Mouse (Mus musculus): ENCODE measurements at regions not wholly inside any gene's neighbourhood (a gene's known extent, or its start where the extent isn't known, plus 50 kb on each side); places are given as distances from the start of the nearest gene placed in this dataset.

DNA sequence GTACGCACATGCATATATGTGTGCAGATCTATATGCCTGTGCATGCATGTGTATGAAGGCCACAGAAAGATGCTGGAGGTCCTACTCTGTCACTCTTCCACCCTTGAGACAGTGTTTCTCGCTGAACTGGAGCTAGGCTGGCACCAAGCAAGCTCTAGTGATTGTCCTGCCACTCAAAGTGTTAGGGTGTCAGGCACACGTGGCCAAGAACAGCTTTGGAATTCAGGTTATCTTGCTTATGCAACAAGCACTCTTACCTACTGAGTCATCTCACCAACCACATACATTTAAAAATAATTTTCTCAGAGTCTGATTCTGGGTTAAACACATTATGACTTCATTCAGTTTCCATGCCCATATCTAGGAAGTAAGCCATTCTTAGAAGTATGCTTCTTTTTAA lies 131.2 kb downstream of the Dact1 start:
- ATAC-seq = no peak

DNA sequence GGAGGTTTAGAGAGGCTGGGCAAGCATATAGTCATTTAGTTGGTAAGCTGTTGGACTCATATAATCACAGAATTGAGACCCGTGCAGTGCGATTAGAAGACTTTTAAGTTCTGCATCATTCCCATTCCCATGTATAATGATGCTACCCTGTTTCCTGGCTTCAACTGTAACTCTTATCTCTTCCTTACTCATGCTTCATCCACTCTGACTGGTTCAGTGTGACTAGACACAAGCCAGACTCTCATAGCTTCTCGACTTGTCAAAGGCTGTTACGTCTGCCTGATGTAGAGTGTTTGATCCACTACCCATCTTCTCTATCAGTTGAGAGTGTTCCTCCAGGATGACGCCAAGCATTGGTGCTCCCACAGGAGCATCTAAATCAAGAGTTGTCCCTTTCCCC lies 131.6 kb downstream of the Dact1 start:
- Histone ChIP-seq H3K4me1 (replicated peaks; ENCODE audit: control insufficient read depth, insufficient read depth, low read length) (no peaks in the 10 kb centered on the region), H3K27me3 (replicated peaks; ENCODE audit: control insufficient read depth, insufficient read depth, low read length) (no peaks in the 10 kb centered on the region), H3K27ac (ENCODE audit: low read length) (no peak overlapping the region), H3K4me2 (ENCODE audit: low read length) (no peak overlapping the region), H3K36me3 (ENCODE audit: control insufficient read depth, insufficient read depth) (no peaks in the 10 kb centered on the region), H3K9me3 (ENCODE audit: control insufficient read depth, low read length) (no peaks in the 10 kb centered on the region), H3K4me3 (replicated peaks; ENCODE audit: low read length) (no peak overlapping the region), H3K9ac (replicated peaks; ENCODE audit: low read depth, low read length) (no peak overlapping the region)
- ATAC-seq = no peak
- WGBS = 95% methylated on average over 5 of the region's 5 CpGs

More for the DNA sequence above, 131.2 kb downstream of the Dact1 start:
- no peaks in the 10 kb centered on the region for H3K9me3 ChIP-seq (ENCODE audit: control insufficient read depth, low read length)
- no peaks in the 10 kb centered on the region for H3K36me3 ChIP-seq (ENCODE audit: control insufficient read depth, insufficient read depth)
- no peaks in the 10 kb centered on the region for H3K27me3 ChIP-seq (replicated peaks; ENCODE audit: control insufficient read depth, insufficient read depth, low read length)
- H3K27ac ChIP-seq (ENCODE audit: low read length) = no peak overlapping the region
- H3K4me3 ChIP-seq (replicated peaks; ENCODE audit: low read length) = no peak overlapping the region
- no peak overlapping the region for H3K4me2 ChIP-seq (ENCODE audit: low read length)
- no peak overlapping the region for H3K9ac ChIP-seq (replicated peaks; ENCODE audit: low read depth, low read length)
- no peaks in the 10 kb centered on the region for H3K4me1 ChIP-seq (replicated peaks; ENCODE audit: control insufficient read depth, insufficient read depth, low read length)
- WGBS = 89% methylated on average over 3 of the region's 3 CpGs

DNA sequence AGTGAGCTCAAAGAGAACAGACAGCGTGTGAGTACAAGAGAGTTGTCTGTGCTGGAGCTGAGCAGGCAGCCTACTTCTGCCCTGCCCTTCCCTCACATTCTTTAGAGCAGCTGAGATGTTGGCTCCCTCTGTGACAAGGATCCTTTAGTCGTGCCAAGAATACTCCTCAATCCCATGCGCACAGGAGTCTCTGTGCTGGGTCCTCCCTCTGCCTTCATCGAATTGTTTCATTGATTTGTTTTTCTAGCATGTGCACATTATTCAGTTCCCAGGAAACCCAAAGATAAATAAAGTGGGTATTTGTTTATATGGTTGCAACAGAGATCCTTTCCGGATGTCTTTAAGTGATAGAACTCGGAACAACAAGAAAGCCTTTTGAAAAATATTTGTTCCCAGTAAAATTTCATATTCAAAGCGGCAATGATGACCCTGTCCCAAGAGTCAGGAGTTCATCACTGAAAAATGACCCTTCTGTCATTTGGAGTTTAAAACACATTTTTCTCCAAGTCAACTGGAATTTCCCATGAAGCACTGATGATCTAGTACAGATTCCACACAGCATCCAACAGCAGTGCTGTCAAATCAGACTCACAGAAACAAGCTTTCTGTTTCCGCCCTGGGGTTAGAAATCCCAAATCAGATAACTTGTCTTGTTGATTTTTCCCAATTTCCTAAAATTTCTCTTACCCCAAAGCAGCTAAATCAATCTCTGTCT lies 136.7 kb downstream of the Dact1 start:
- H3K4me3 ChIP-seq (replicated peaks; ENCODE audit: low read length) = no peak overlapping the region

DNA sequence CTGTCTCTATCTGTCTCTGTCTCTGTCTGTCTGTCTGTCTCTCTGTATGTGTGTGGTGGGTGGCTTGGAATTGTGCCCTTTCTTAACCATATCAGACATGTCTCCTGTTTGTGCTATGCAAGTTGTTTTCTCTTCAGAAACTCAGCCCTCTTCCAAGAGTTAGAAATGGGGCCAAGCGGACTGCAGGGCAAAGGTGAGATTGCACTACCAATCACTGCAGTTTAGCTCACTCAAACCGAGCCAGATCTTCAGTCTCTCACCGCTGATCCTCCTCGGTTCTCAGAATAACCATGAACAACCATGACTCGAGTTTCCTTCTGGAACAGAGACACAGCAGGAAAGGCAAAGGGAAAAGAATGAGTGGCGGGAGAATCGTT lies 137.2 kb downstream of the Dact1 start:
- no peak for ATAC-seq
- H3K27ac ChIP-seq (ENCODE audit: low read length) = no peak overlapping the region
- H3K4me2 ChIP-seq (ENCODE audit: low read length) = no peak overlapping the region
- 0 out of 2 replicates have a peak, but pooled peaks cover 2% of the 10 kb centered on the region for H3K4me1 ChIP-seq (replicated peaks; ENCODE audit: control insufficient read depth, insufficient read depth, low read length)
- H3K4me3 ChIP-seq (replicated peaks; ENCODE audit: low read length) = no peak overlapping the region
- H3K36me3 ChIP-seq (ENCODE audit: control insufficient read depth, insufficient read depth) = no peaks in the 10 kb centered on the region
- H3K9ac ChIP-seq (replicated peaks; ENCODE audit: low read depth, low read length) = no peak overlapping the region
- H3K9me3 ChIP-seq (ENCODE audit: control insufficient read depth, low read length) = no peaks in the 10 kb centered on the region
- WGBS = 53% methylated on average over 7 of the region's 7 CpGs
- H3K27me3 ChIP-seq (replicated peaks; ENCODE audit: control insufficient read depth, insufficient read depth, low read length) = no peaks in the 10 kb centered on the region

More for the DNA sequence above, 136.7 kb downstream of the Dact1 start:
- Histone ChIP-seq H3K27me3 (replicated peaks; ENCODE audit: control insufficient read depth, insufficient read depth, low read length) (no peaks in the 10 kb centered on the region), H3K27ac (ENCODE audit: low read length) (no peak overlapping the region), H3K4me1 (replicated peaks; ENCODE audit: control insufficient read depth, insufficient read depth, low read length) (0 out of 2 replicates have a peak, but pooled peaks cover 2% of the 10 kb centered on the region), H3K36me3 (ENCODE audit: control insufficient read depth, insufficient read depth) (no peaks in the 10 kb centered on the region), H3K9me3 (ENCODE audit: control insufficient read depth, low read length) (no peaks in the 10 kb centered on the region), H3K9ac (replicated peaks; ENCODE audit: low read depth, low read length) (no peak overlapping the region), H3K4me2 (ENCODE audit: low read length) (no peak overlapping the region)
- 73% methylated on average over 8 of the region's 8 CpGs for WGBS
- ATAC-seq = no peak

DNA sequence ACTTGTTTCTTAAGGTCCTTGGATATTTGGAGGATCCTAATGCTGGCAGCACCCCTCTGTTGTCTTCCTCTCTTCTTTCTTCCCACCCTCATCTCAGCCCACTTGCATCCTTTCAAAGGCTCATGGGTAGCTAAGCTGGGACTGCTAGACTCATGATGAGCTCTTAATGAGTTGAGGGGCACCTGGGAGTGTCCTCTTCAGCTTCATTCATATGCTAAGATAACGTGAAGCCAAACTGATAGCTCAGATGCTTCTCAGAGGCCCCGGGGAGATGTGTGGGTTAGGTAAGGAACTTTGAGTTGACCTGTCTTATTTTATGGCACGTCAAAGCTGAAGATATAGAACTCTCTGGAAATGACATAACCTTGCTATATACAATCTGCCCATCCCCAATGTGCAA lies 139.3 kb downstream of the Dact1 start:
- Histone ChIP-seq H3K4me3 (replicated peaks; ENCODE audit: low read length) (no peak overlapping the region), H3K27me3 (replicated peaks; ENCODE audit: control insufficient read depth, insufficient read depth, low read length) (no peaks in the 10 kb centered on the region), H3K4me2 (ENCODE audit: low read length) (no peak overlapping the region), H3K27ac (ENCODE audit: low read length) (no peak overlapping the region; the same call in 1 of the 2 replicates), H3K4me1 (replicated peaks; ENCODE audit: control insufficient read depth, insufficient read depth, low read length) (0 out of 2 replicates have a peak, but pooled peaks cover 2% of the 10 kb centered on the region), H3K9me3 (ENCODE audit: control insufficient read depth, low read length) (no peaks in the 10 kb centered on the region), H3K36me3 (ENCODE audit: control insufficient read depth, insufficient read depth) (no peaks in the 10 kb centered on the region), H3K9ac (replicated peaks; ENCODE audit: low read depth, low read length) (no peak overlapping the region)
- WGBS = 71% methylated on average over 3 of the region's 3 CpGs
- ATAC-seq = no peak

DNA sequence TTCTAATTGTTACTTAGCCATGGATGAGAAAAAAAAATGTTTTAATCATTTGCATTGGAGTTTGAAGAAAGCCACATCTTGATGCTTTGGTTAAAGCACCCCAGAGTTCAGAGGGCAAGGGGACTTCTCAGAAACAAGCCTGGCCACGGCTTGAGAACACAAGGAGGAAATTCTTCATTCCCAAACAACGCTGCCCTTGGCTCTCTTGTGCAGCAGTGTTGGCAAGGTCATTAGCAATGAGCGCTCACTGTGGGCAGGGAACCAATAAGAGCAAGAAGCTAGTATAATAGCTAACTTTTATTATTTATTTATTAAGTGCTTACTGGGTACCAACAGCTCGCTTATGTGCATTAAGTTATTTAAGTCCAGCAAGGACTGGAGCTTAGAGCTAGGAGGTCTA lies 140.4 kb downstream of the Dact1 start:
- H3K9me3 ChIP-seq (ENCODE audit: control insufficient read depth, low read length) = no peaks in the 10 kb centered on the region
- H3K27me3 ChIP-seq (replicated peaks; ENCODE audit: control insufficient read depth, insufficient read depth, low read length) = no peaks in the 10 kb centered on the region
- H3K9ac ChIP-seq (replicated peaks; ENCODE audit: low read depth, low read length) = no peak overlapping the region
- 0 out of 2 replicates have a peak, but pooled peaks cover 2% of the 10 kb centered on the region for H3K4me1 ChIP-seq (replicated peaks; ENCODE audit: control insufficient read depth, insufficient read depth, low read length)
- ATAC-seq = no peak
- H3K36me3 ChIP-seq (ENCODE audit: control insufficient read depth, insufficient read depth) = no peaks in the 10 kb centered on the region
- WGBS = 71% methylated on average over 4 of the region's 4 CpGs
- no peak overlapping the region for H3K27ac ChIP-seq (ENCODE audit: low read length)
- H3K4me3 ChIP-seq (replicated peaks; ENCODE audit: low read length) = no peak overlapping the region
- no peak overlapping the region for H3K4me2 ChIP-seq (ENCODE audit: low read length)

DNA sequence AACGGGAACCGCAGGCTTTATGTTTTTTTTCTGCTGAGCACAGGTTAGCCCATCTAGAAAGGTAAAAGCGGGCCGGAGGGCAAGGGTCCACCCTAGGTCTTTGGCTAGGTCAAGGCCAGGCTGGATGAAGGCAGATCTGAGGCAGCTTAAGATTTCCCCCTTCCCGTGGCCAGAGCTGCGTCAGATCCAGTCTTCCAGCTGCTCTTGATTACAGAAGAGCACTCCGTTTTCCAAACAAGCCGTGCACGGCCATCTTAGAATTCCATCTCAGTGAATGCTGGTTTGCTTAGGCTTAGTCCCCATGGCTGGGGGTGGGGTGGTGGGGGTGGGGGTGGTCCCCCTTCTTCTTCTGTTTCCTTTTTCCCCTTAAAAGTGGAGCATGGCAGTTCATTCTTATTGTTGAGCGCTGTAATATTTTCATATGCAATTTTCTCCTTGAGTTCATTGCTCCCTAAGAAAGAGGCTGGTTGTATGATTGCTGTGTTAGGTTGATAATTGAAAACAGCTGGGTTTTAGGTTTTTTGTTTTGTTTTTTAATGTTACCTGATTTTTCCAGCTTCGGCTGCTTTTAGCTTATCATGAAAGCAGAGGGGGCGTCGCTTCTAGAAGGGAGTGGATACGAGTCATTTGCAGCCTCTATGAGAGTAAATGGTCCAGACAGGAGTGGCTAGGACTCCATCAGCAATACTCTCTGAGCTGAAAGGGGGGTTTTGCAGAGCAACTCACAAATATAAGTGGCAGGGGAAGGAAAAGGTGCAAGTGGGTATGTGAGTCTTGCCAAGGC lies 141.2 kb downstream of the Dact1 start:
- H3K4me2 ChIP-seq (ENCODE audit: low read length) = no peak overlapping the region

DNA sequence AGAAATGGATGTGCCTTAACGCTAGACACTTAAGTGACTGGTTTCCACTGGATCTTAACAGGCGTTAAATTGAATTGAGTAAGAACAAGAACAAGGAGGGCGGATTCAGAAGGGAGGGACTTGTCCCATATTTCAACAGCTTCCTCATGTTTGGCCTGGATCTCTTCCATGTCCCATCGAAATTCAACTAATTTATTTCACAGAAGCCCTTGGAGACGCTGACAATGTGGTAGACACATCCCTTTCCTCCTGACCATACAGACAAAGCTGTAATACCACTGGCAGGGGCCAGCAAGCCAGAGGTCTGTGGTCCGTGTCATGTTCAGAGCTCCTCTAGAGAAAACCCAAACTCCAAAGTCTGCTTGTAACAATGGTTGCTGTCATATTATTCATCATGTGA lies 147.2 kb downstream of the Dact1 start:
- Histone ChIP-seq H3K4me1 (replicated peaks; ENCODE audit: control insufficient read depth, insufficient read depth, low read length) (no peaks in the 10 kb centered on the region), H3K9me3 (ENCODE audit: control insufficient read depth, low read length) (no peaks in the 10 kb centered on the region), H3K9ac (replicated peaks; ENCODE audit: low read depth, low read length) (no peak overlapping the region), H3K4me3 (replicated peaks; ENCODE audit: low read length) (no peak overlapping the region), H3K27ac (ENCODE audit: low read length) (no peak overlapping the region), H3K36me3 (ENCODE audit: control insufficient read depth, insufficient read depth) (no peaks in the 10 kb centered on the region), H3K4me2 (ENCODE audit: low read length) (no peak overlapping the region), H3K27me3 (replicated peaks; ENCODE audit: control insufficient read depth, insufficient read depth, low read length) (no peaks in the 10 kb centered on the region)
- ATAC-seq = no peak
- WGBS = 84% methylated on average over 6 of the region's 6 CpGs

More for the DNA sequence above, 141.2 kb downstream of the Dact1 start:
- H3K9me3 ChIP-seq (ENCODE audit: control insufficient read depth, low read length) = no peaks in the 10 kb centered on the region
- no peak overlapping the region for H3K27ac ChIP-seq (ENCODE audit: low read length)
- H3K9ac ChIP-seq (replicated peaks; ENCODE audit: low read depth, low read length) = no peak overlapping the region
- H3K36me3 ChIP-seq (ENCODE audit: control insufficient read depth, insufficient read depth) = no peaks in the 10 kb centered on the region
- H3K4me1 ChIP-seq (replicated peaks; ENCODE audit: control insufficient read depth, insufficient read depth, low read length) = 0 out of 2 replicates have a peak, but pooled peaks cover 2% of the 10 kb centered on the region
- no peak for ATAC-seq
- H3K4me3 ChIP-seq (replicated peaks; ENCODE audit: low read length) = no peak overlapping the region
- 88% methylated on average over 14 of the region's 14 CpGs for WGBS
- H3K27me3 ChIP-seq (replicated peaks; ENCODE audit: control insufficient read depth, insufficient read depth, low read length) = no peaks in the 10 kb centered on the region

DNA sequence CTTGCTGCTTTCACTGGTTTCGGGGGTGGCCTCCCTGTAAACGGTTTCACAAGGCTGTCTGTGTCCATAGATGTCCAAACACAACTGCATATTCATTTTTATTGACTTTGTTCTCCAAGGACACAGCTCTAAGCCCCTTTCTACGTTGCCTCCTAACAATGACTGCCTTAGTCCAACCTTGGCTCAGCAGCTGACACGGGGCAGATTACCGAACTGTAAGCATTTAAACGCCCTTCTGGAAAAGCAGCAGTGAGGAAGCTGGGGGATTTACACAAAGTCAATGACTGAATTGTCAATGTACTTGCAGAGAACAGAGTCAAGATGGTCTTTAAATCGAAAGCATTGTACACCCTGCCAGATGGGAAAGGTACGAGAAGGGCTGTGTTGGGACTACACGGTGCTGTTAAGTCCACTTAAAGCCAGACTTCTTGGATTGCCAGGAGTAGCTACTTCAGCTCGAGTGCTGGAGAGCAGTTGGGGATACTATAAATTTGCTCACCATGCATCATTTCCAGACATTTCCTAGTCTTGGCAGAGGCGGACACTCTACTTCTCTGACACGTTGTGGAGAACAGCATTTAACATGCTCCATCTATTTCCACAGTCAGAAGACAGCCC lies 149.0 kb downstream of the Dact1 start:
- no peak for ATAC-seq
- WGBS = 68% methylated on average over 12 of the region's 12 CpGs

More for the DNA sequence above, 149.0 kb downstream of the Dact1 start:
- no peak overlapping the region for H3K9ac ChIP-seq (replicated peaks; ENCODE audit: low read depth, low read length)
- H3K27ac ChIP-seq (ENCODE audit: low read length) = no peak overlapping the region
- no peaks in the 10 kb centered on the region for H3K9me3 ChIP-seq (ENCODE audit: control insufficient read depth, low read length)
- no peaks in the 10 kb centered on the region for H3K27me3 ChIP-seq (replicated peaks; ENCODE audit: control insufficient read depth, insufficient read depth, low read length)
- no peak overlapping the region for H3K4me2 ChIP-seq (ENCODE audit: low read length)
- no peaks in the 10 kb centered on the region for H3K4me1 ChIP-seq (replicated peaks; ENCODE audit: control insufficient read depth, insufficient read depth, low read length)
- H3K36me3 ChIP-seq (ENCODE audit: control insufficient read depth, insufficient read depth) = no peaks in the 10 kb centered on the region
- no peak overlapping the region for H3K4me3 ChIP-seq (replicated peaks; ENCODE audit: low read length)

All from forebrain, embryonic 16.5 days (tissue).